Mouse (Mus musculus) embryonic facial prominence, embryonic 15.5 days (tissue): ENCODE measurements around the gene Ssh3. TPM values are rescaled to one million over a fixed set of nuclear protein-coding genes. Genes with fewer than 3 reads are reported as not detected.
A peak's percentile ranks its signal among the peaks of the same experiment; 100 is the strongest.

Source experiments
- ATAC-seq: fragments of 200-750 bp; cut with Nextera tagmentation; 2 replicates; pipeline ENCODE4 v1.8.0; 2017; ENCODE audit warnings: low read depth, moderate TSS enrichment; ENCODE audit not compliant: insufficient number of reproducible peaks, low FRiP score, low TSS enrichment
- H3K27ac ChIP-seq: fragments of 300-500 bp; sonication (generic); replicated peaks from 2 replicates; pipeline ENCODE4 v1.5.1; 2015; ENCODE audit warnings: mild to moderate bottlenecking, inconsistent platforms
- H3K27me3 ChIP-seq: fragments of 300-500 bp; sonication (generic); 2 replicates; pipeline ENCODE4 v1.6.1; 2015; ENCODE audit warnings: inconsistent platforms
- H3K36me3 ChIP-seq: fragments of 300-500 bp; sonication (generic); 2 replicates; pipeline ENCODE4 v1.6.1; 2015; ENCODE audit warnings: mild to moderate bottlenecking, inconsistent platforms
- H3K4me1 ChIP-seq: fragments of 300-500 bp; sonication (generic); 2 replicates; pipeline ENCODE4 v1.6.1; 2015; ENCODE audit warnings: inconsistent platforms
- H3K4me2 ChIP-seq: fragments of 300-500 bp; sonication (generic); replicated peaks from 2 replicates; pipeline ENCODE4 v1.6.1; 2015; ENCODE audit warnings: mild to moderate bottlenecking, inconsistent platforms
- H3K4me3 ChIP-seq: fragments of 300-500 bp; sonication (generic); replicated peaks from 2 replicates; pipeline ENCODE4 v1.5.1; 2015; ENCODE audit warnings: mild to moderate bottlenecking, inconsistent platforms
- H3K9ac ChIP-seq: fragments of 300-500 bp; sonication (generic); 2 replicates; pipeline ENCODE4 v1.6.1; 2015; ENCODE audit warnings: inconsistent platforms
- H3K9me3 ChIP-seq: fragments of 300-500 bp; sonication (generic); replicated peaks from 2 replicates; pipeline ENCODE4 v1.6.1; 2016; ENCODE audit warnings: inconsistent platforms
- WGBS: fragments of 180-500 bp; shearing (Covaris S2); methylation state at CpG from one replicate; pipeline ENCODE4 v1.1.7; 2015; 5-methylcytosine and 5-hydroxymethylcytosine counted together
- polyA plus RNA-seq: library from polyadenylated mRNA; unstranded; fragments of >200 nt; fragmentation: Nextera tagmentation; extraction: Ambion mirVana; gene quantifications from 2 replicates; pipeline ENCODE4 v1.2.1, GENCODE M21; 2015

Gene Ssh3
- polyA plus RNA-seq, 1 experiment from 2014 or later = 34.4 TPM

DNA sequence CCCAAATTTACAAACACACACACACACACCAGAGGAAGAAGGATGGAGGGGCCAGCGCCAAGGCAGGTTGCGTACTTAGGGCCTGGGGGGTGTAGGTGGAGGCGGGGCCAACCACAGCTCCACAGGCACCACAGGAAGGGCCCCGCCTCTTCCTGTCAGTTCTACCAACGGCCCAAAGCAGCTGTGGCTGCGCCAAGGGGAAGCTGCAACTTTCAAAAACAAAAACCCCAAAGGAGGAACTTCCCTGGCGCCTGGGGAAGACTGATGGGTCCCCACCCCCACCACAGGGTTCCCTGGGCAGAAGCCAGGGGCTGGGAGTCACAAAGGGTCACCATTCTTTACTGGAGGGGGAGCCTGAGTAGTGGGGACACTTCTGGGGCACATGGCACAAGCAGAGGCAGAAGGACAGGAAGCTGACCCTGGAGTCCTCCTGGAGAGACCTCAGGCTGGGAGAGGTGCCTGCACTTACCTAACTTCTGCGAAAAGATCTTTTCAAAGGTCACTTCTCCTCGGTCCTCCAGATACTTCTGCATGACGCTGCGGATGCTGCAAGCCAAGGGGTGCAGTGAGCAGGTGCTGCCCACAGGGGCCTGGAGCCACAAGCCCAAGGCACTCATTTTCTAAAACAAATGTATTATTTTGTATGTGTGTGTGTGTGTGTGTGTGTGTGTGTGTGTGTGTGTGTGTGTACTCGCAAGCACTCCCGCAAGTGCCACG is 25.6 kb upstream of the Ssh3 start:
- Histone ChIP-seq H3K4me2 (no peak overlapping the region), H3K4me1 (peaks cover 36% of the 10 kb centered on the region), H3K27ac (no peak overlapping the region), H3K27me3 (no peaks in the 10 kb centered on the region), H3K4me3 (no peak overlapping the region), H3K9me3 (no peaks in the 10 kb centered on the region), H3K36me3 (peaks cover 39% of the 10 kb centered on the region), H3K9ac (no peak overlapping the region)
- WGBS = 64% methylated on average over 14 of the region's 14 CpGs
- no peak for ATAC-seq

DNA sequence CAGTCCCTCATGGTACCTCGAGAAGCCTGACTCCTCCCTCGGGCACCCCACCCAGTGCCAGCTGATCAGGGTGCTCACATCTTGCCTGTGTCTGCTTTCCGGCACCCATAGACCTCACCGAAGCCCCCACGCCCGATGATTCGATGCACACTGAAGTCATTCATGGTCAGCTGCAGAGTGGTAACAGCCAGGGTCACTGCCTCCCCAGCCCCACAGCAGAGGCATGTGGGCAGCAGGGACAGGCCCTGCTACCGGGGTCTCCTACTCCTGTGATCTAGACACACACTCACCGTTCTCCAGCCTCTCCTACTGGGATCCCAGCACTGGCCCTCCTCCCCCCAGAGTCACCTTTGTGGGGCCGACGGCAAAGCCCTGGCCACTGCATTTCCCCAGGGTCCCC is 22.2 kb upstream of the Ssh3 start:
- H3K4me2 ChIP-seq = no peak overlapping the region
- H3K9me3 ChIP-seq = no peaks in the 10 kb centered on the region
- H3K36me3 ChIP-seq = peaks cover 66% of the 10 kb centered on the region
- ATAC-seq = no peak
- 92% methylated on average over 11 of the region's 11 CpGs for WGBS
- no peak overlapping the region for H3K4me3 ChIP-seq
- peaks cover 7% of the 10 kb centered on the region; the same call in 1 of the 2 replicates for H3K4me1 ChIP-seq
- no peak overlapping the region for H3K9ac ChIP-seq
- H3K27me3 ChIP-seq = no peaks in the 10 kb centered on the region
- no peak overlapping the region for H3K27ac ChIP-seq

DNA sequence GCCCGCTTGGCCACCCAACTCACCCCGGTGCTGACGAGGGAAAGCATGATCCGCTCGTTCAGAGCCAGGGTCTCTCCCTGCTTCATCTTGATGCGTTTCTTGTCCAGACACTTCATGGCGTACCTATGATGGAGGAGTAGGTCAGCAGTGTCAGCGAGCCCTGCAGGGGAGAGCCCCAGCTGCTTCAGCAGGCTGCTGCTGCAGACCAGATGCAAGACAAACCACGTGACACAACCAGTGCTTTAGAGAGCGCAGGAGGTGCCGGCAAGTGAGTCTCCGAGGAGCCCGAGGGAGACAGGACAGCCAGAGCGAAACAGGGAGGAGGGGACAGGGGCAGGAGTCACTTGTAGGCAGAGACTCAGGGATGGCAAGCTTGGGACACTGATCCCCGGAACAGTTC is 21.8 kb upstream of the Ssh3 start:
- Histone ChIP-seq H3K36me3 (peaks cover 70% of the 10 kb centered on the region), H3K4me2 (no peak overlapping the region), H3K9ac (no peak overlapping the region), H3K9me3 (no peaks in the 10 kb centered on the region), H3K27me3 (no peaks in the 10 kb centered on the region), H3K27ac (no peak overlapping the region), H3K4me1 (peaks cover 7% of the 10 kb centered on the region; the same call in 1 of the 2 replicates), H3K4me3 (no peak overlapping the region)
- WGBS = 80% methylated on average over 15 of the region's 15 CpGs
- no peak for ATAC-seq

DNA sequence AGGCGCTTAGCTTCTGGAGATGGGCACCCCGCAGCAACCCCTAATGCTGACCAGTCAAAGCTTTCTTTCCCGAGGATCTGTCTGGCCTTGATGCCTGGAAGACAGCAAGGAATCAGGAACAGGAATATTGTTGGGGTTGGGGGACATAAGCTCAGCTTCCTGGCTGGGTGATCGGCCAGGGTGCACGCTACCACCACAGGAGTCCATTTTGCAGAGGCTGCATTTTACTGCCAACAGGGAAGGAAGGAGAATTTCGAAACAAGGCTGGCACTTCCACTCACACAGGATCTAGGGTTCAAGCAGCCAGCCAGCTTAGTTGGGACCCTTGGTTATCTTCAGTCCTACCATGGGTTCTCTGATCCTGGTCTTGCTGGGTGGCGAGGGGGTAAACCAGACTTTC is 14.7 kb upstream of the Ssh3 start:
- peak overlapping the region; percentile 50 for H3K4me3 ChIP-seq
- peaks cover 17% of the 10 kb centered on the region for H3K4me1 ChIP-seq
- H3K27me3 ChIP-seq = no peaks in the 10 kb centered on the region
- H3K27ac ChIP-seq = peak overlapping the region; percentile 51; the same call in 1 of the 2 replicates
- no peaks in the 10 kb centered on the region for H3K9me3 ChIP-seq
- no peak overlapping the region for H3K9ac ChIP-seq
- ATAC-seq = no peak
- peaks cover 37% of the 10 kb centered on the region for H3K36me3 ChIP-seq
- peak overlapping the region; percentile 63 for H3K4me2 ChIP-seq
- WGBS = 49% methylated on average over 7 of the region's 7 CpGs

DNA sequence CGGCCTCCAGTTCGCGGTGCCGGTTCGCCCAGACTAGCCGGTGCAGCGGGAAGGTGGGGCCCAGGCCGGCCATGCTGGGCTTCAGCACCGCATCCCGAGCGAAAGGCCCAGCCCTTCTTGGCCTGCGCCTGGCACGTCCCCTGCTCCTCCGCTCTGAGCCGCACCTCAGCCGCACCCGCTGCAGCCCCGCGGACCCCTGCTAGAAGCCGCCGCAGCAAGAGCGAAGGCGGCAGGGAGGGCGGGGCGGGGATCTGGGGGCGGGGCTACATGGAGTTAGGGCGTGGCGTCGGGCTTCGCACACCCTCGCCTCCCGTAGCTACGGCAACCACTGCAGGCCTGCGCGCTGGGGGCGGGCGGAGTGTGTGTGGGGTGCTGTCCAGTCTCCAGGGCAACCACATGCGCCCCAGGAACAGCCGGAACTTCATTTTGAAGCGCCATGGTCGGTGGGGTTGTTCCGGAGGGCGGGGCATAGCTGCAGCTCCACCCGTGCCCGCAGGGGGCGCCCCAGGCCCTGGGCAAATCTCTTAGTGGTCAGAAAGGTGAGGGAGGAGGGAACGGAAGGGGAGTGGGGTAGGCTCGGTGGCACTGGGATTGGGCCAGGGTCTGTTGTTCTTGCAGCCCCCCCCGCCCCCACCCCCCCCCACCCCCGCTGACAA is 14.0 kb upstream of the Ssh3 start, which contains the start of gene Ankrd13d:
Gene Ankrd13d, minus strand, starts transcription at position 240 of the 656 bp plus-strand sequence.
- peak; percentile 91 for ATAC-seq
- peak within 1 kb of the TSS; percentile 63 for H3K4me2 ChIP-seq
- peaks cover 17% of the 10 kb centered on the region for H3K4me1 ChIP-seq
- no peaks in the 10 kb centered on the region for H3K9me3 ChIP-seq
- H3K36me3 ChIP-seq = peaks cover 34% of the 10 kb centered on the region
- no peaks in the 10 kb centered on the region for H3K27me3 ChIP-seq
- H3K27ac ChIP-seq = peak within 1 kb of the TSS; percentile 51; the same call in 1 of the 2 replicates
- WGBS = under 1% methylated on average over 50 of the region's 50 CpGs
- peak within 1 kb of the TSS; percentile 10; the same call in 1 of the 2 replicates for H3K9ac ChIP-seq
- H3K4me3 ChIP-seq = peak within 1 kb of the TSS; percentile 50

DNA sequence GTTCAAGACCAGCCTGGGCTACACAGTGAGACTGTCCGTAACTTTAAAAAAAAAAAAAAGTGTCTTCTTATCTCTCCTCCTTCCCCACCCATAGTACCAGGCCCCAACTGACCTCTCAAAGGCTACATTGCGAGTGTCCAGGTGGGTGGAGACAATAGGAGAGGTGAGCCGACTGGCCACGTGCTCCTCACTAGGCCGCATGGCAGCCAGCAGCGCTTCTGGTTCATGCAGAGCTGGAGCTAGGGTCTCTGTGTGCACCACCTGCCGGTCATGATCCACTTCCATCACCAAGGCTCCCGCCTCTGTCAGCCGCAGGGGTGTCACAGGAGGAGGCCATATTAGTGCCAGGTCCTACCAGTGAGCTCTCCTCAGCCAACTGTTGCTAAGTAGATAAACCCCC is 11.4 kb upstream of the Ssh3 start:
- no peak for ATAC-seq
- peaks cover 9% of the 10 kb centered on the region for H3K36me3 ChIP-seq
- no peak overlapping the region for H3K9ac ChIP-seq
- no peaks in the 10 kb centered on the region for H3K9me3 ChIP-seq
- no peak overlapping the region for H3K4me2 ChIP-seq
- no peaks in the 10 kb centered on the region for H3K27me3 ChIP-seq
- WGBS = 92% methylated on average over 9 of the region's 9 CpGs
- no peak overlapping the region for H3K27ac ChIP-seq
- H3K4me3 ChIP-seq = no peak overlapping the region
- H3K4me1 ChIP-seq = peaks cover 17% of the 10 kb centered on the region

DNA sequence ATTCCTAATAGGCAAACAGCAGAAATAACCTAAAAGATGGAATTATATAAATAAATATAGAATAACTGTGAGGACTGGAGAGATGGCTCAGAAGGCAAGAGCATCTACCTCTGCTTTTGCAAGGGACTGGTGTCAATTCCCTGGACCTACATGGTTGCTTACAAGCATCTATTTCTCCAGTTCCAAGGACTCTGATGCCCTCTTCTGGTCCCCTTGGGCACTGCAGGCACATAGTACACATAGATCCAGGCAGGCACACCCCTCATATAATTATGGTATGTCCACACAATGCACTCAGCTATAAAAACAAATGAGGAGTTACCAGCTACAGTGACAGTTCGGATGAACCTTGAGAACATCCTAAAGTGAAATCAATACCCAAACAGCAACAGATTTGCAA is 10.5 kb upstream of the Ssh3 start:
- Histone ChIP-seq H3K4me2 (no peak overlapping the region), H3K4me3 (no peak overlapping the region), H3K27me3 (no peaks in the 10 kb centered on the region), H3K9ac (no peak overlapping the region), H3K36me3 (peaks cover 5% of the 10 kb centered on the region), H3K9me3 (no peaks in the 10 kb centered on the region), H3K27ac (no peak overlapping the region), H3K4me1 (peaks cover 17% of the 10 kb centered on the region)
- 93% methylated on average over 1 of the region's 1 CpGs for WGBS
- ATAC-seq = no peak

DNA sequence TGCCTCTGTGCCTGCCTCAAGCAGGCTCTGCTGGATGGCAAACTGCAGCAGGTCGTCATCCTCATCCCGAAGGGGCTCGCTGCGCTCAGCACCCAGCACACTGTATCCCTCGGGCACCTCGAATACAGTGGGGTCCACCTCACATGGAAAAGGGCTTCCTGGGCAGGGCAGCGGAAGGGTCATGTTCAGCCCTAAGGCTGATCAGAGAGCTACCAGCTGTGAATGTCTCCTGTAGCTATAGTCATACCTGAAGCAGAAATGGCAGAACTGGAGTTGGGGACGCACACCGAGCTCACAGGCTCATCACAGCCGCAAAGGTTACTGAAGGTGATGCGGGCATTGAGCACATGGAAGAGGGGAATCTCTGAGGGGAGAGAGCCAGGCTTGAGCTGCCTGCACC is 2.0 kb upstream of the Ssh3 start:
- H3K9ac ChIP-seq = no peak overlapping the region

DNA sequence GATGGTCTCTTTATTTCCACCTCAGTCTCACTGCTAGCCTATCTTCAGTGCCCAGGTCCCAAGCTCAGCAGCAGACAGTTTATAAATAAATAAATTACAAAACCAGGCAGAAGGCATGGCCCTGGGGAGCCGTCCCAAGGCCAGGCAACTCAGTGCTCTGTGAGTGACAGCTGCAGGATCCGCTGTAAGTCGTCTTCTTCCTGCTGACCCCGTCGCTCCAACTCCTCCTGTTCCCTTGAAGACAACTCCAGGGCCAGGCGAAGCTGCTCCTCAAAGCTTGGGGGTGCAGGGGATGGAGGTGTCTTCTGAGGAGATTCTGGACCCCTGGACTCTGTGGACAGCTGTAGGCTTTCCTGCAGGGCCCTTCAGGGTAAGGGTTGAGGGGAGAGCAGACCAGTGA is 1.2 kb upstream of the Ssh3 start:
- no peak for ATAC-seq
- peaks cover 11% of the 10 kb centered on the region; the same call in 1 of the 2 replicates for H3K36me3 ChIP-seq
- WGBS = 64% methylated on average over 6 of the region's 6 CpGs
- 0 out of 2 replicates have a peak, but pooled peaks cover 4% of the 10 kb centered on the region for H3K27me3 ChIP-seq
- no peaks in the 10 kb centered on the region for H3K9me3 ChIP-seq
- H3K4me2 ChIP-seq = no peak overlapping the region
- H3K9ac ChIP-seq = no peak overlapping the region
- H3K4me3 ChIP-seq = no peak overlapping the region
- no peak overlapping the region for H3K27ac ChIP-seq
- H3K4me1 ChIP-seq = peaks cover 16% of the 10 kb centered on the region

More for the DNA sequence above, 2.0 kb upstream of the Ssh3 start:
- no peak overlapping the region for H3K4me2 ChIP-seq
- peaks cover 16% of the 10 kb centered on the region for H3K4me1 ChIP-seq
- H3K27ac ChIP-seq = no peak overlapping the region
- peaks cover 10% of the 10 kb centered on the region; the same call in 1 of the 2 replicates for H3K36me3 ChIP-seq
- H3K27me3 ChIP-seq = 0 out of 2 replicates have a peak, but pooled peaks cover 4% of the 10 kb centered on the region
- no peak for ATAC-seq
- H3K4me3 ChIP-seq = no peak overlapping the region
- WGBS = 92% methylated on average over 11 of the region's 11 CpGs
- no peaks in the 10 kb centered on the region for H3K9me3 ChIP-seq

DNA sequence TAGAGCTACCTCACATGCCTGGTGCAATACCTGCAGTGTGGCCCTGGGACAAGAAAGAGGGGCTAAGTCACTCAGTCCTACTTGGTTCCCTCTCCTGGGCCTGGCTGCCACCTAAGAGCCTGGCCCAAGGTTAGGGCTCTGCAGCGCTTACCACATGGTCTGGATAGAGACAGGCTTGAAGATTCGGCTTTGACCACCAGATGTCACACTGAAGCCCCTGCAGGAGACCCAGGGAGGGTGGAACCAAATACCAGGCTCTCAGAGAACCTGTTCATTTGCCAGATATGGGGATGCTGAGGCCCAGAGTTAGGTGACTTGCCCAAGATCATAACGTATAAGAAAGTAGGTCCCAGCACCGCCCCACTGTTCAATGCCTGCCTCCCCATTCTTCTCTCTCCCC is 3.0 kb downstream of the Ssh3 start:
- Histone ChIP-seq H3K27me3 (0 out of 2 replicates have a peak, but pooled peaks cover 4% of the 10 kb centered on the region), H3K4me1 (peaks cover 16% of the 10 kb centered on the region), H3K9me3 (no peaks in the 10 kb centered on the region), H3K4me3 (no peak overlapping the region), H3K36me3 (peaks cover 11% of the 10 kb centered on the region), H3K9ac (no peak overlapping the region), H3K27ac (no peak overlapping the region), H3K4me2 (no peak overlapping the region)
- no peak for ATAC-seq
- 60% methylated on average over 4 of the region's 4 CpGs for WGBS

DNA sequence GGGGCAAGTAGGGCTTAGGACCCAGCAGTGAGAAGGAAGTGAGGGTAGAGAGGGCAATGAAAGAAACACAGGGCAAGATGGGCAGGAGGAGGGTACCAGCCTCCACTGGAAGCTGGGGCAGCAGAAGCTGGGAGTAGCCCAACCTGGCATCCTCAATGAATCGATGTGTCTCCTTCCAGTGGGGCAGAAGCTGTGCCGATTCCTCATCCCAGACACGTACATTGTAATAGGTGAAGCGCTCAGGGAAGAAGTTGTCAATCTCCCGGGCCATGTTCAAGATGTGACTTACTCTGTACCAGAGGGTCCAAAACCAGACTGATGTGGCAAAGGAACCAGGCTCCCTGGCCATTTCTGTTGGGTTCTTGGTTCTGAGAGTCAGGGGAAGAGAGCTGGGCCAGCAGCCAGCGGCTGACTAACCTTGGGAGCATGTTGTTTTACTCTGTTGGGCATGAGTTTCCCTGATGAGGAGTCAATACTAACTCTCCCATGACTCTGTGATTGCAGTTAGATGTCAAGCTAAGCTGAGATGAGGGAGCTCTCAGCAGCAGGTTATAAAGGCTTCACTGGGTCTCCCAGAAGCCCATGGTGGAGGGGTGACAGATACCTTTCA is 4.7 kb downstream of the Ssh3 start:
- H3K4me1 ChIP-seq = peaks cover 14% of the 10 kb centered on the region
- no peak overlapping the region for H3K4me2 ChIP-seq
- no peaks in the 10 kb centered on the region for H3K9me3 ChIP-seq
- 93% methylated on average over 6 of the region's 6 CpGs for WGBS
- H3K27me3 ChIP-seq = 0 out of 2 replicates have a peak, but pooled peaks cover 4% of the 10 kb centered on the region
- H3K36me3 ChIP-seq = peaks cover 7% of the 10 kb centered on the region
- no peak for ATAC-seq
- no peak overlapping the region for H3K27ac ChIP-seq
- H3K4me3 ChIP-seq = no peak overlapping the region
- no peak overlapping the region for H3K9ac ChIP-seq
